Comparison of ENCODE assay signal across 25 mouse cellular contexts in genomic region chr5:102748146-102748545, GRCm38 (mm10).
"Had no signal": no experiment of that assay in that cellular context is flagged by ENCODE, and none has a peak within 500 bp of the region (broad histone marks: within the 10 kb centered on the region; RNA-seq: fewer than 3 reads in every experiment).

No protein-coding gene starts in this region.

- ATAC-seq: liver, embryonic 12.5 days; midbrain, embryonic 15.5 days had no signal

- H3K27me3 ChIP-seq: kidney, embryonic 15.5 days; liver, embryonic 12.5 days; liver, embryonic 15.5 days; lung, embryonic 15.5 days; megakaryocyte, embryonic 14.5 days; midbrain, embryonic 15.5 days had no signal

- H3K4me1 ChIP-seq: liver, embryonic 12.5 days; liver, embryonic 15.5 days; megakaryocyte, embryonic 14.5 days; midbrain, embryonic 15.5 days had no signal

- H3K4me3 ChIP-seq: kidney, embryonic 15.5 days; left cerebral cortex, adult 2 months; limb, embryonic 10.5 days; limb, embryonic 13.5 days; liver, embryonic 12.5 days; liver, embryonic 15.5 days; lung, embryonic 15.5 days; megakaryocyte, embryonic 14.5 days; midbrain, embryonic 10.5 days; midbrain, embryonic 15.5 days had no signal

- DNase-seq: kidney, adult 8-10 months; kidney, postnatal 10 days; kidney, postnatal 36 days; layer of hippocampus, postnatal 36 days; liver; lung, adult 18-20 months; lung, postnatal 10 days; lung, postnatal 36 days; right cerebral cortex, adult 18-20 months; right cerebral cortex, postnatal 14 days; right cerebral cortex, postnatal 4 days; thymus, adult 2 months; thymus, postnatal 14 days; thymus, postnatal 4 days had no signal

- H3K36me3 ChIP-seq: kidney, embryonic 15.5 days; limb, embryonic 10.5 days; limb, embryonic 13.5 days; liver, embryonic 12.5 days; liver, embryonic 15.5 days; lung, embryonic 15.5 days; midbrain, embryonic 10.5 days; midbrain, embryonic 15.5 days had no signal

- H3K9ac ChIP-seq: kidney, embryonic 15.5 days; limb, embryonic 13.5 days; liver, embryonic 12.5 days; liver, embryonic 15.5 days; lung, embryonic 15.5 days; midbrain, embryonic 15.5 days had no signal

- H3K4me2 ChIP-seq: kidney, embryonic 15.5 days; limb, embryonic 13.5 days; liver, embryonic 12.5 days; liver, embryonic 15.5 days; lung, embryonic 15.5 days; midbrain, embryonic 15.5 days had no signal

- H3K9me3 ChIP-seq: kidney, embryonic 15.5 days; limb, embryonic 10.5 days; limb, embryonic 13.5 days; liver, embryonic 12.5 days; liver, embryonic 15.5 days; lung, embryonic 15.5 days; midbrain, embryonic 10.5 days; midbrain, embryonic 15.5 days had no signal

- H3K27ac ChIP-seq: kidney, embryonic 15.5 days; left cerebral cortex, adult 2 months; limb, embryonic 10.5 days; limb, embryonic 13.5 days; liver, embryonic 12.5 days; liver, embryonic 15.5 days; lung, embryonic 15.5 days; midbrain, embryonic 10.5 days; midbrain, embryonic 15.5 days; stomach, postnatal 0 days had no signal
